Mouse (Mus musculus) liver, postnatal 0 days (tissue): Measurements from ENCODE around the gene Gper1. TPM values are rescaled to one million over a fixed set of nuclear protein-coding genes. Genes with fewer than 3 reads are reported as not detected.
"Not testable (repeated sequence)": the region's sequence is repeated elsewhere in the genome, so short reads cannot be mapped to it uniquely, and the experiment has no call there.

Source experiments
- ATAC-seq: fragments of 200-750 bp; cut with Nextera tagmentation; 2 replicates; pipeline ENCODE4 v1.8.0; 2017; ENCODE audit warnings: mild to moderate bottlenecking, moderate library complexity
- DNase-seq: peaks from one replicate; pipeline ENCODE4 v3.0.0-alpha.2; 2016
- H3K27ac ChIP-seq: fragments of 300-500 bp; sonication (generic); 2 replicates; pipeline ENCODE4 v1.5.1; 2014; ENCODE audit warnings: antibody characterized with exemption, moderate library complexity, mild to moderate bottlenecking, low read depth
- H3K27me3 ChIP-seq: fragments of 300-500 bp; sonication (generic); 2 replicates; pipeline ENCODE4 v1.6.1; 2014; ENCODE audit warnings: low read length, control low read depth, mixed read lengths; ENCODE audit not compliant: insufficient read depth
- H3K36me3 ChIP-seq: fragments of 300-500 bp; sonication (generic); replicated peaks from 2 replicates; pipeline ENCODE4 v1.6.1; 2014; ENCODE audit warnings: mild to moderate bottlenecking, control low read depth, low read length, moderate library complexity, mixed read lengths; ENCODE audit not compliant: insufficient read depth
- H3K4me1 ChIP-seq: fragments of 300-500 bp; sonication (generic); 2 replicates; pipeline ENCODE4 v1.6.1; 2014; ENCODE audit warnings: antibody characterized with exemption, mild to moderate bottlenecking, control low read depth; ENCODE audit not compliant: insufficient read depth
- H3K4me2 ChIP-seq: fragments of 300-500 bp; sonication (generic); 2 replicates; pipeline ENCODE4 v1.6.1; 2014; ENCODE audit warnings: low read depth, mild to moderate bottlenecking, low read length, moderate library complexity, mixed read lengths
- H3K4me3 ChIP-seq: fragments of 300-500 bp; sonication (generic); 2 replicates; pipeline ENCODE4 v1.5.1; 2014; ENCODE audit warnings: low read depth, low read length
- H3K9ac ChIP-seq: fragments of 300-500 bp; sonication (generic); replicated peaks from 2 replicates; pipeline ENCODE4 v1.6.1; 2014; ENCODE audit warnings: mild to moderate bottlenecking, moderate library complexity
- H3K9me3 ChIP-seq: fragments of 300-500 bp; sonication (generic); 2 replicates; pipeline ENCODE4 v1.6.1; 2016; ENCODE audit warnings: mild to moderate bottlenecking, control low read depth, low read length, mixed read lengths
- CTCF ChIP-seq: sonication (generic); IDR thresholded peaks from 2 replicates; pipeline ENCODE4 v1.5.1; 2016; ENCODE audit warnings: antibody characterized with exemption, low read depth
- EP300 ChIP-seq: IDR thresholded peaks from 2 replicates; pipeline ENCODE4 v1.6.1; 2016; ENCODE audit warnings: antibody characterized with exemption, low read depth, mild to moderate bottlenecking
- WGBS: fragments of 180-500 bp; shearing (Covaris S2); extraction: QIAGEN DNeasy Blood & Tissue Kit; methylation state at CpG from one replicate; pipeline ENCODE4 v1.1.7; 2014; ENCODE audit not compliant: insufficient replicate concordance; 5-methylcytosine and 5-hydroxymethylcytosine counted together
- polyA plus RNA-seq: library from polyadenylated mRNA; unstranded; fragments of >200 nt; fragmentation: Nextera tagmentation; extraction: Ambion mirVana; gene quantifications from 2 replicates; pipeline ENCODE4 v1.2.1, GENCODE M21; 2015

Gene Gper1
- polyA plus RNA-seq, 1 experiment from 2014 or later, result 0.09 TPM

DNA sequence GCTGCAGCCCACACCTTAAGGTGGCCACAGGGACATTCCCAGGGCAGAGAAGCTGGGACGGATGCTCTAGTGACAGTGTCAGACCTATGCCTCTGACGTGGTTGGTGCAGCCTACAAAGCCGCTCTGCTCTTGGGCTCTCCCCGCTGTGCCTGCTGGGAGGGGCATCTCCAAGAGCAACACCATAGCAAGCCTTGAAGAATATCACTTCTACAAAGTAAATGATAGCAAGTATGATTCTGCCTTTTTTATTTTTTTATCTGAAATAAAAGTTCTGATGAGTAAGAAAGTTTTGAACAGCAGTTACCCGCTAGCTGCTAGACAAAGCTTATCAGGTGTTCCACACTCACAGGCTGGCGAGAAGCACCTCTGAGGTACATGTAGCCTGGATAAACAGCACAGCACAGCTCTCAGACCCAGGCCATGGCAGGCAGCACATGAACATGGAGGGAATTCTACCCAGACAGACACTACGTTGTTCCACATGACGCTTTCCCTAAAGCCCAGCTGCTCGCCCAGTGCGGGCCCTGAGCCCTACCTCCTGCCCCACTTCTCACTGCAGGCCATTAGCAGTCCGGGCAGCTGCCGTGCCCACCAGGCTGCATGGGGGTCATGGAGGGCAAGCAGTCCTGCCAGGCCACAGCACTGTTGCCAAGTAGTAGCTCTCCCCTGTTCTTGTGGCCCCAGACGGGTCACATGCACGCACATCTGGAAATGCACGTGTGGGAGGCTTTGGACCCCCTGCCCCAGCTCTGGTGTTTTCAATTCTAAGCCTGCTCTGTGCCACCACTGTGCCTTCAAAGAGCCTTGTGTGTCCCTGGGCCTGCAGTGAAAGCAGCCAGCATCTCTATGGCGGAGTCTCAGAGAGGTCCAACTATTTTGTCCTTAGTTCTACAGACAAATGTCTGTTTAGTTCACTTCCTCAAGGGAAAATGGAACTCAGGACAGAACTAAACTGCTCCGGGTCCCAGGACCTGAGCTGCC lies 34.0 kb upstream of the Gper1 start:
- DNase-seq (peak; percentile 54), ATAC-seq (peak; percentile 60)
- Histone ChIP-seq H3K4me3 (peak overlapping the region; percentile 49), H3K9me3 (no peaks in the 10 kb centered on the region), H3K27ac (peak overlapping the region; percentile 99), H3K4me2 (peak overlapping the region; percentile 65), H3K36me3 (peaks cover 52% of the 10 kb centered on the region), H3K9ac (peak overlapping the region; percentile 72), H3K27me3 (no peaks in the 10 kb centered on the region), H3K4me1 (peaks cover 72% of the 10 kb centered on the region)
- 58% methylated on average over 17 of the region's 17 CpGs for WGBS
- peak; percentile 96 for TF ChIP-seq EP300
- TF ChIP-seq CTCF, result no peak

DNA sequence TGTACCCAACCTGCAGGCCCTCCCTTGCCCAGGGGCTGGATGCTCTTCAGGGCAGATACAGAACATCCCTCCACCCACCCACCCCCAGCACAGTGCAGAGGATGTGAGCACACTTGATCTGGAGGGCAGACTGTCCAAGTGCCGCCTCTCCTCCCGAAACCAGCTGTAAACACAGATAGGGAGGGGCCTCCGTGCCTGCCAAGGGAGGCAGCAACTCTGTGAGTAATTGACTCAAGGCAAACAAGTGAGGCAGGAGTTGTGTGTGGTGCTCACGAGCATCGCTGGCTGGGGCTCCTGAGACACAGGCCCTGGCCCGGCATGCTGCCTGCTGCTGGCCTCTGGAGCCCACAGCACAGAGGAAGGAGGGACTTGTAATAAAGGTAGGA lies 33.3 kb upstream of the Gper1 start:
- 19% methylated on average over 6 of the region's 6 CpGs for WGBS
- DNase-seq (peak; percentile 86), ATAC-seq (peak; percentile 86)
- Histone ChIP-seq H3K36me3 (peaks cover 58% of the 10 kb centered on the region), H3K4me2 (peak overlapping the region; percentile 65), H3K4me3 (peak overlapping the region; percentile 49), H3K9ac (peak overlapping the region; percentile 72), H3K4me1 (peaks cover 72% of the 10 kb centered on the region), H3K9me3 (no peaks in the 10 kb centered on the region), H3K27ac (peak overlapping the region; percentile 99), H3K27me3 (no peaks in the 10 kb centered on the region)
- TF ChIP-seq EP300, result peak; percentile 86
- TF ChIP-seq CTCF, result no peak

DNA sequence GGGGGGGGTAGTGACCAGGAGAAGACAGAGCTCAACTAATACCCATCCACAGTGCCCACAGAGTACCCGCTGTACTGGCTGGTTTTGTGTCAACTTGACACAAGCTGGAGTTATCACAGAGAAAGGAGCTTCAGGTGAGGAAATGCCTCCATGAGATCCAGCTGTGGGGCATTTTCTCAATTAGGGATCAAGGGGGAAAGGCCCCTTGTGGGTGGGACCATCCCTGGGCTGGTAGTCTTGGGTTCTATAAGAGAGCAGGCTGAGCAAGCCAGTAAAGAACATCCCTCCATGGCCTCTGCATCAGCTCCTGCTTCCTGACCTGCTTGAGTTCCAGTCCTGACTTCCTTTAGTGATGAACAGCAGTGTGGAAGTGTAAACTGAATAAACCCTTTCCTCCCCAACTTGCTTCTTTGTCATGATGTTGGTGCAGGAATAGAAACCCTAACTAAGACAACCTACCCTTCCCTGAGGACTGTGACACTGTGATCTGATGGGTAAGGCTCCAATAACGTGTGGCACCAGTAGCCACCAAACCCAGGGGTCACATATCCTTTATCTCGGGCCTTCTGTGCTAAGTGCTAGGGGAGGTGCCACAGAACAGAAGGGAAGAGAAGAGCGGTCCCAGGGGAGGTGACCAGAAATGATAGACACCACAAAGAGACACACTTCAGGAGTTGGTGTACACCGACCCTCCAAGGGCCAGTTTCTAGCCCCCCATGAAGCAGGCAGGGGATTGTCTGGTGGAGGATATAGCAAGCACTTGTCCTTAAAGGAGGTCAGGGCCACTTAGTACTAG lies 32.4 kb upstream of the Gper1 start:
- not testable (repeated sequence) for H3K9me3 ChIP-seq, H3K27me3 ChIP-seq, DNase-seq
- Histone ChIP-seq H3K4me1 (peaks cover 66% of the 10 kb centered on the region), H3K36me3 (peaks cover 55% of the 10 kb centered on the region), H3K4me3 (peak overlapping the region; percentile 49), H3K4me2 (peak overlapping the region; percentile 79), H3K27ac (peak overlapping the region; percentile 99), H3K9ac (peak overlapping the region; percentile 72)
- WGBS, result 51% methylated on average over 5 of the region's 5 CpGs
- peak; percentile 22 for ATAC-seq

DNA sequence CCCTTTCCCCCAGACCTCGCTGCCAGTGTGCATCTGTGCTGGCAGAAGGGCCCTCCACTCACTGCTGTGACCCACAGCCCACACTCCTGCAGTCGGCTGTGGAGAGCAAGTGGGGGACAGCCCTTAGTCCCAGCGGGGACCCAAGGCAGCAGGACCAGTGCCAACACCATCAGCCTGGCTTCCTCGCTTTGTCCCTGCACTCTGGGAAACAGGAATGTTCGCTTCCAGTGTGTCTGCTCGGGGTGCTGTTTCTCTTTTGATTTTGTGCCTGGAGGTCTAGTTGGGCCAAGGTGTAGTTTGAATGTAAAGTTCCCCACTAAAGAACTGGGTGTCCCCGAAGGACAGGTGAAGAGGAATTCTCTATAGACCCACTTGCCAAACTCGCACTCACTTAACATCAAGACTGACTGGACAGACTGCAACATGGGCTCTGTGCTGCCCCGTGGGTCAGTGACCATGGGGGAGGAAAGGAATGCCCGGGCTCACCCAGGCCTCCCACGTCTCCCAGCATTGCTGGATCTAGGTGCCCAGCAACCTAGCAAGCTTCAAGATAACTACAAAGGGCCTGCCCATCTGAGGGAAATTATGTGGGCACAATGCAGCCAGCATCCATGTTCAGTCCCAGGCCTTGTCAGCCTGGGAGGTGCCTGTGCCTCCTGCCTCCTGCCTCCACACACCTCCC lies 31.5 kb upstream of the Gper1 start:
- Histone ChIP-seq H3K4me2 (peak overlapping the region; percentile 79), H3K4me1 (peaks cover 57% of the 10 kb centered on the region), H3K9ac (peak overlapping the region; percentile 72), H3K4me3 (peak overlapping the region; percentile 49), H3K27me3 (no peaks in the 10 kb centered on the region), H3K9me3 (no peaks in the 10 kb centered on the region), H3K36me3 (peaks cover 50% of the 10 kb centered on the region), H3K27ac (peak overlapping the region; percentile 99)
- ATAC-seq (no peak), DNase-seq (no peak)
- 79% methylated on average over 11 of the region's 11 CpGs for WGBS
- no peak for TF ChIP-seq EP300
- no peak for TF ChIP-seq CTCF

DNA sequence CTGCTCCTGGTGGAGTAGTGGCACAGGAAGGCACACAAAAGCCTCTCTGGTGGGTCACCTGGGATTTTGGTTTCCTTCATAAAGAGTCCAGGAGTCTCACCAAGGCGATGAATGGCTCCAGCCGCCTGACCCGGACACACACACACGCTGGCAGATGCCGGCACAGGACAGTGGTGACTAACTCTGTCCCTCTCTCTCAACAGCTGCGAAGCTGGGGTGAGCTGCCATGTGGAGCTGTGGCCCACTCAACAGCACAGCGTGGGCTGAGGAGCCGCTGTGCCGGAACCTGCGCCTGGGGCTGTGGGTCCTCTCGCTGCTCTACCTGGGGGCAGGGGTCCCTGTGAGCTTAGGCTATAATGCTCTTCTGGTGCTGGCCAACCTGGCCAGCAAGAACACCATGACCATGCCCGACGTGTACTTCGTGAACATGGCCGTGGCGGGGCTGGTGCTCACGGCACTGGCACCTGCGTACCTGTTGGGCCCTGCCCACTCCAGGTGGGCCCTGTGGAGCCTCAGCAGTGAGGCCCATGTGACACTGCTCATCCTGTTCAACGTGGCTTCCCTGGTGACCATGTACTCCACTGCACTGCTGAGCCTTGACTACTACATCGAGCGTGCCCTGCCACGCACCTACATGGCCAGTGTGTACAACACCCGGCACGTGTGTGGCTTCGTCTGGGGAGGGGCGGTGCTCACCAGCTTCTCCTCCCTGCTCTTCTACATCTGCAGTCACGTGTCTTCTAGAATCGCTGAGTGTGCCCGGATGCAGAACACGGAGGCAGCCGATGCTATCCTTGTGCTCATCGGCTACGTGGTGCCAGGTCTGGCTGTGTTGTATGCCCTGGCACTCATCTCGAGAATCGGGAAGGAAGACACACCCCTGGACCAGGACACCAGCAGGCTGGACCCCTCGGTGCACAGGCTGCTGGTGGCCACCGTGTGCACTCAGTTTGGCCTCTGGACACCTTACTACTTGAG lies 30.4 kb upstream of the Gper1 start:
- Histone ChIP-seq H3K27ac (0 out of 2 replicates have a peak overlapping the region, but pooled peaks have one; percentile 99), H3K4me1 (peaks cover 48% of the 10 kb centered on the region), H3K27me3 (no peaks in the 10 kb centered on the region), H3K36me3 (peaks cover 48% of the 10 kb centered on the region), H3K4me3 (no peak overlapping the region), H3K4me2 (peak overlapping the region; percentile 79; the same call in 1 of the 2 replicates), H3K9ac (no peak overlapping the region), H3K9me3 (no peaks in the 10 kb centered on the region)
- WGBS, result 94% methylated on average over 37 of the region's 37 CpGs
- DNase-seq, result no peak
- no peak for ATAC-seq
- TF ChIP-seq CTCF, result no peak
- no peak for TF ChIP-seq EP300
